Mouse (Mus musculus) liver, adult 2 months (tissue): ENCODE measurements around the gene Synpr. TPM values are rescaled to one million over a fixed set of nuclear protein-coding genes. Genes with fewer than 3 reads are reported as not detected.

ENCODE experiments used
- DNase-seq: peaks from one replicate; pipeline ENCODE4 v3.0.0-alpha.2; 2011; ENCODE audit warnings: low read depth, low spot score; ENCODE audit errors: extremely low read depth
- H3K27ac ChIP-seq: fragments of 200-500 bp; replicated peaks from 2 replicates; pipeline ENCODE4 v1.5.1; 2012; ENCODE audit warnings: low read depth, mild to moderate bottlenecking, control low read depth, inconsistent platforms, low read length; ENCODE audit not compliant: insufficient read depth
- H3K27me3 ChIP-seq: fragments of 200-500 bp; 2 replicates; pipeline ENCODE4 v1.6.1; 2012; ENCODE audit warnings: mild to moderate bottlenecking, moderate library complexity, low read length, inconsistent platforms; ENCODE audit not compliant: control insufficient read depth, insufficient read depth
- H3K36me3 ChIP-seq: fragments of 200-500 bp; 2 replicates; pipeline ENCODE4 v1.6.1; 2012; ENCODE audit warnings: low read length, inconsistent platforms; ENCODE audit not compliant: control insufficient read depth, insufficient read depth
- H3K4me1 ChIP-seq: fragments of 200-500 bp; 2 replicates; pipeline ENCODE4 v1.6.1; 2011; ENCODE audit warnings: low read length; ENCODE audit not compliant: control insufficient read depth, insufficient read depth
- H3K4me3 ChIP-seq: fragments of 200-500 bp; 2 replicates; pipeline ENCODE4 v1.5.1; 2011; ENCODE audit warnings: low read depth, mild to moderate bottlenecking, control low read depth, low read length, moderate library complexity; ENCODE audit not compliant: insufficient read depth
- H3K79me2 ChIP-seq: fragments of 200-500 bp; 2 replicates; pipeline ENCODE4 v1.6.1; 2012; ENCODE audit warnings: inconsistent platforms, mild to moderate bottlenecking, low read length, moderate library complexity; ENCODE audit not compliant: control insufficient read depth, insufficient read depth
- H3K9ac ChIP-seq: fragments of 200-500 bp; 2 replicates; pipeline ENCODE4 v1.6.1; 2012; ENCODE audit warnings: low read depth, mild to moderate bottlenecking, control low read depth, inconsistent platforms, low read length
- CTCF ChIP-seq: fragments of 200-500 bp; IDR thresholded peaks from 2 replicates; pipeline ENCODE4 v1.5.1; 2011; ENCODE audit warnings: low read depth, low read length, control low read depth
- POLR2A ChIP-seq: fragments of 200-500 bp; IDR thresholded peaks from 2 replicates; pipeline ENCODE4 v1.6.1; 2011; ENCODE audit warnings: low read length, control low read depth; ENCODE audit not compliant: insufficient read depth; ENCODE audit errors: extremely low read depth
- WGBS: fragments of 180-500 bp; shearing (Covaris S2); methylation state at CpG from one replicate; pipeline ENCODE4 v1.1.7; 2018; 5-methylcytosine and 5-hydroxymethylcytosine counted together
- polyA plus RNA-seq: library from polyadenylated mRNA; depleted of rRNA; stranded (reverse); fragments of >200 nt; gene quantifications from 2 replicates; pipeline ENCODE4 v1.2.3, GENCODE M21; 2012
- total RNA-seq: library from RNA; depleted of rRNA; stranded (reverse); fragments of >200 nt; gene quantifications from 2 replicates; pipeline ENCODE4 v1.2.3, GENCODE M21; 2014

The Synpr gene
- total and polyA plus RNA-seq, 2 experiments = not detected

DNA sequence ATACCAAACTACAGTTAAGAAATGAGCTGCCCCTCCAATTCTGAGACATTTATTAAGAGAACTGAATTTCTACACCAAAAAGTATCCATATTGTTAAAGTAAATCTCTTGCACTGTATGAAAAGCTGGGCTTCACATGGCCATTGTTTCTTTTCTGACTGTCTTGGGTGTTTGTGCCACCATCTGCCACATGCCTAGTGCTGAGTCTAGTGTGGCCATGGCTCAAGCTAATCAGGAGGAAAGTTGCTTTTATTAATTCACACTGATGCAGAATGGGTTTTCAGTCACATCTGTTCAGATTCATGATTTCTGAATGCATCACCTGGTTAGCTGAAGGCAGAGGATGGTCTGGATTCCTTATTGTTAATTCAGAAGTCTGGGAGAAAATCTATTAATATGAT lies 170.4 kb downstream of the Synpr start:
- H3K27me3 ChIP-seq = no peaks in the 10 kb centered on the region
- no peak for TF ChIP-seq POLR2A
- H3K36me3 ChIP-seq = no peaks in the 10 kb centered on the region
- H3K4me1 ChIP-seq = no peaks in the 10 kb centered on the region
- no peak overlapping the region for H3K27ac ChIP-seq
- H3K9ac ChIP-seq = no peak overlapping the region
- no peaks in the 10 kb centered on the region for H3K79me2 ChIP-seq
- H3K4me3 ChIP-seq = no peak overlapping the region
- DNase-seq = no peak

DNA sequence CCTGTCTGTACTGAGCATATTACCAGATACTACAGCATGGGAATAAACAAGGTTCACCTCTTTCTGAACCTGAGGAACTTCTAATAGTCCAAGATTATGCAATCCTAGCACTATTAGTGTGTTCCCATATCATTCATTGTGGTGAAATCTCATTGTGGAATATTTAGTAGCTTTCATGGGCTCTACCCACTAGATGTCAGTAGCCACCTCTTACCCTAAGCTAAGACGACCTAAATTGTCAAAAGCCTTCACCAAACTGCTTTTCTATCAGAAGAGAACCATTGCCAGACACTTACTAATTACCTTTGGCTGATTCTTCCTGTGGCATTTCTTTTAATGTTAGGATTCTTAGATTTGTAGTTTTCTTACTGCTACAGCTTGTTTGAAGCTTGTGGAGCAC lies 174.8 kb downstream of the Synpr start:
- H3K27me3 ChIP-seq = no peaks in the 10 kb centered on the region
- H3K79me2 ChIP-seq = no peaks in the 10 kb centered on the region
- H3K27ac ChIP-seq = no peak overlapping the region
- H3K36me3 ChIP-seq = no peaks in the 10 kb centered on the region
- H3K9ac ChIP-seq = no peak overlapping the region
- H3K4me1 ChIP-seq = no peaks in the 10 kb centered on the region
- 6% methylated on average over 1 of the region's 1 CpGs for WGBS
- no peak for TF ChIP-seq POLR2A
- no peak for TF ChIP-seq CTCF
- DNase-seq = peak; percentile 1
- no peak overlapping the region for H3K4me3 ChIP-seq

DNA sequence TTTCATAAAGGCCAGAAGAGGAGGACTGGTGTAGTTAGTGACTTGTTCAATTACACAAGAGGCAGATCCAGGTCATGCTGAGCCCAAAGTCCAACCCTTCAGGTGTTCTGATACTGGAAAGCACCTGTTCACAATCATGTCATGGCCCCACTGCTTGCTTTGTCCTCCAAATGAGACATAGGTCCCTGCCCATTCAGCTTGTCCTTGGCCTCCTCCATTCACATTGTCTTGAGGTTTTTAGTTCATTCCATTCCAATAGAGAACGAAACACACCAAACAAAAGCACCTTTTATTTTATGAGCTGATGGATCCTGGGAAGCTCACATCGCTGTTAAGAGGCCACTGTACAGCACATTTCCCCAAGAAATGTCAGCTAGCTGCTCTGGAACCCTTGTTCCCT lies 184.6 kb downstream of the Synpr start:
- WGBS = 71% methylated on average over 2 of the region's 2 CpGs
- no peak overlapping the region for H3K4me3 ChIP-seq
- TF ChIP-seq CTCF = no peak
- TF ChIP-seq POLR2A = no peak
- no peaks in the 10 kb centered on the region for H3K27me3 ChIP-seq
- H3K36me3 ChIP-seq = no peaks in the 10 kb centered on the region
- H3K79me2 ChIP-seq = no peaks in the 10 kb centered on the region
- no peak for DNase-seq
- H3K4me1 ChIP-seq = no peaks in the 10 kb centered on the region
- no peak overlapping the region for H3K27ac ChIP-seq
- no peak overlapping the region for H3K9ac ChIP-seq

- Histone ChIP-seq H3K36me3 (no peaks in the 10 kb centered on the region), H3K4me3 (no peak overlapping the region), H3K4me1 (no peaks in the 10 kb centered on the region), H3K27ac (no peak overlapping the region), H3K27me3 (no peaks in the 10 kb centered on the region), H3K79me2 (no peaks in the 10 kb centered on the region), H3K9ac (no peak overlapping the region)
- 52% methylated on average over 1 of the region's 1 CpGs for WGBS
- DNase-seq = no peak
- TF ChIP-seq POLR2A (no peak), CTCF (no peak)
Measured at GRCm38 (mm10) chr14:13477821-13478220, 193.2 kb downstream of the Synpr start.

DNA sequence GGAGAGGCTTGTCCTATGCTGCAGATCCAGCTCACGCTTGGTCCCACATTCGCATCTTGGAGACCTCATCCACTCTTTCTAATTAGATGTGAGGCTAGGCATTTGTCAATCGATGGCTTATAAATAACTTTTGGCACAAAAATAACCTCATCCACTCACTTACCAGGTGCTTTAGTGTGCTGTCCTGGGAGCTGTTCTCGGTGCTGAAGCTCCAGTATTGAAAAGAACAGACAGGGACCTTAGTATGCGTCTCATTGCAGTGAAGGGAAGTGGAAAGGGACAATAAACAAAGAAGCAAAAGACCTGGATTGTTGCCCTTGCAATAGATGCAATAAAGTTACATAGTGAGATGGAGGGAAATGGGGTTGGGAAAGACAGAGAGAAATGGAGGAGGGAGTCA lies 220.8 kb downstream of the Synpr start:
- no peak overlapping the region for H3K9ac ChIP-seq
- no peak for DNase-seq
- WGBS = 60% methylated on average over 5 of the region's 5 CpGs

GRCm38 (mm10) chr14:13518608-13519139 lies 234.1 kb downstream of the Synpr start:
- Histone ChIP-seq H3K9ac (no peak overlapping the region), H3K27ac (no peak overlapping the region), H3K36me3 (no peaks in the 10 kb centered on the region), H3K27me3 (no peaks in the 10 kb centered on the region), H3K79me2 (no peaks in the 10 kb centered on the region), H3K4me3 (no peak overlapping the region), H3K4me1 (no peaks in the 10 kb centered on the region)
- no peak for DNase-seq
- 89% methylated on average over 5 of the region's 5 CpGs for WGBS
- TF ChIP-seq CTCF = no peak
- TF ChIP-seq POLR2A = no peak

More for the DNA sequence above, 220.8 kb downstream of the Synpr start:
- TF ChIP-seq POLR2A (no peak), CTCF (no peak)
- no peaks in the 10 kb centered on the region for H3K36me3 ChIP-seq
- H3K4me3 ChIP-seq = no peak overlapping the region
- no peaks in the 10 kb centered on the region for H3K4me1 ChIP-seq
- no peak overlapping the region for H3K27ac ChIP-seq
- H3K79me2 ChIP-seq = no peaks in the 10 kb centered on the region
- no peaks in the 10 kb centered on the region for H3K27me3 ChIP-seq
